Mouse (Mus musculus): ENCODE data around the gene Gtdc1.

DNA sequence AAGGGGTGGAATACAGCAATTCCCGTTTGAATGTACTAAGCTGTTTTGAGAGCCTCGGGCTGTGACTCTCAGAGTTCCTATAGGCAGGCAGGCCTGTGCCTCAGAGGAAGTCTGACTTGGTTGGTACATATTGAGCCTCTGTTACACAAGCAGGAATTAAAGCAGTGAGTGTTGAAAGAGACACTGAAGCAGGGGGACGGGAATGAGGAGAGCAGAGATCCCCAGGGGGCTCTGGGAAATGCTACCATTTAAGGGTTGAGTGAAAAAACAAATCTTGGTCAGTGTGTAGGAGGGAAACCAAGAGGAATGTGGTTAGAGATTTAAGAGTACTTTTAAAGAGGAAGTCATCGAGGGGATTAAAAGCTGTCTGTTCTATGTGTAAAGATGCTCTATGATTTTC is 49.0 kb upstream of the Gtdc1 start:
- no peak for TF ChIP-seq POLR2A (IDR thresholded peaks at IDR 0.05; ENCODE audit: borderline replicate concordance, extremely low read depth, insufficient read depth, insufficient read length, poor library complexity, severe bottlenecking)
- no peak for TF ChIP-seq CTCF (IDR thresholded peaks at IDR 0.05; ENCODE audit: borderline replicate concordance, extremely low read depth, insufficient read depth, insufficient read length)
